Mouse (Mus musculus): Measurements from ENCODE around the gene Gtf2e1.

GRCm38 (mm10) chr16:37583306-37583705, 43.7 kb upstream of the Gtf2e1 start:
- TF ChIP-seq CTCF (IDR thresholded peaks at IDR 0.05; ENCODE audit: low read depth) (no peak), EP300 (IDR thresholded peaks at IDR 0.05; ENCODE audit: low read depth) (no peak)

Data from liver, postnatal 0 days (tissue).